Comparison of ENCODE assay signal across 12 mouse cellular contexts in the genomic region with DNA sequence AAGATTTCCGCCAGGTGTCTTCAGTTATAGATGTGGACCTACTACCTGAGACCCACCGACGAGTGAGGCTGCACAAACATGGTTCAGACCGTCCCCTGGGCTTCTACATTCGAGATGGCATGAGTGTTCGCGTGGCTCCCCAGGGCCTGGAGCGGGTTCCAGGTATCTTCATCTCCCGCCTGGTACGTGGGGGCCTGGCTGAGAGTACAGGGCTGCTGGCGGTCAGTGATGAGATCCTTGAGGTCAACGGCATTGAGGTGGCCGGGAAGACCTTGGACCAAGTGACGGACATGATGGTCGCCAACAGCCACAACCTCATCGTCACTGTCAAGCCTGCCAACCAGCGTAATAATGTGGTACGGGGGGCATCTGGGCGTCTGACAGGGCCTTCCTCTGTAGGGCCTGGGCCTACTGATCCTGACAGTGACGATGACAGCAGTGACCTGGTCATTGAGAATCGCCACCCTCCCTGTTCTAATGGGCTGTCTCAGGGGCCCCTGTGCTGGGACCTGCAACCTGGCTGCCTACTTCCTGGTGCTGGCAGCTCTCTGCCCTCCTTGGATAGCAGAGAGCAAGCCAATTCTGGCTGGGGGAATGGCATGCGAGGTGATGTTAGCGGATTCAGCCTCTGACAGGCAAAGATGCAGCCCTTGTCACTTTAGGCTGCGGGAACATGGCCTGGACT. TPM values are rescaled to one million over a fixed set of nuclear protein-coding genes. Genes with fewer than 3 reads are reported as not detected.
A peak's percentile ranks its signal among the peaks of the same experiment; 100 is the strongest.
DNase-seq lines count a peak whose midpoint lies in the region; ATAC-seq and TF ChIP-seq lines count a peak whose summit lies in the region.
"Had no signal": no experiment of that assay in that cellular context is flagged by ENCODE, and none has a peak within 500 bp of the region (broad histone marks: within the 10 kb centered on the region; RNA-seq: fewer than 3 reads in every experiment).

No protein-coding gene starts in this region.

- no peak overlapping the region for H3K4me3 ChIP-seq in kidney, embryonic 14.5 days (ENCODE audit: low read length)
- H3K4me3 ChIP-seq in midbrain, postnatal 0 days (ENCODE audit: low read depth, low read length) = no peak overlapping the region; the same call in 1 of the 2 replicates

- H3K36me3 ChIP-seq in kidney, embryonic 14.5 days (ENCODE audit: control insufficient read depth, insufficient read depth, low read length) = peaks cover 26% of the 10 kb centered on the region
- peaks cover 26% of the 10 kb centered on the region for H3K36me3 ChIP-seq in midbrain, postnatal 0 days (ENCODE audit: insufficient read depth, low read length)

- ATAC-seq in kidney, embryonic 14.5 days (ENCODE audit: low FRiP score, low TSS enrichment) = no peak
- no peak for ATAC-seq in midbrain, postnatal 0 days (ENCODE audit: low FRiP score)
- ATAC-seq in erythroblast, adult 5-6 weeks (replicated peaks; ENCODE audit: low FRiP score, poor library complexity, severe bottlenecking) = no peak

- 91% methylated on average over 24 of the region's 24 CpGs for WGBS in kidney, embryonic 14.5 days
- 94% methylated on average over 24 of the region's 24 CpGs for WGBS in midbrain, postnatal 0 days

- no peak for TF ChIP-seq CTCF in midbrain, postnatal 0 days (IDR thresholded peaks at IDR 0.05)

- peak; percentile 14 for DNase-seq in kidney, postnatal 10 days
- peak; percentile 50 to 57 for DNase-seq in cerebellum, adult 18-20 months
- peak; percentile 38 to 46 for DNase-seq in cerebellum, postnatal 10 days
- DNase-seq in midbrain, postnatal 0 days (ENCODE audit: low spot score) = no peak
- DNase-seq in frontal cortex, postnatal 36 days (ENCODE audit: low spot score in 2 of 2) = no peak
- DNase-seq: lung, adult 2 months; thymus, postnatal 25 days had no signal

- no peak overlapping the region for H3K9ac ChIP-seq in kidney, embryonic 14.5 days (ENCODE audit: low read depth, low read length)
- H3K9ac ChIP-seq in midbrain, postnatal 0 days (replicated peaks; ENCODE audit: low read length, poor library complexity, severe bottlenecking) = 0 out of 2 replicates have a peak overlapping the region, but pooled peaks have one; percentile 65

- H3K4me2 ChIP-seq in kidney, embryonic 14.5 days (replicated peaks; ENCODE audit: low read depth, low read length) = no peak overlapping the region
- H3K4me2 ChIP-seq in midbrain, postnatal 0 days (ENCODE audit: low read depth, low read length, poor library complexity, severe bottlenecking) = no peak overlapping the region

- no peak overlapping the region for H3K27ac ChIP-seq in kidney, embryonic 14.5 days (ENCODE audit: low read depth, low read length)
- H3K27ac ChIP-seq in midbrain, postnatal 0 days (ENCODE audit: low read depth, low read length) = no peak overlapping the region

- peaks cover 15% of the 10 kb centered on the region for H3K4me1 ChIP-seq in kidney, embryonic 14.5 days (ENCODE audit: control insufficient read depth, insufficient read depth, low read length)
- peaks cover 14% of the 10 kb centered on the region for H3K4me1 ChIP-seq in midbrain, postnatal 0 days (ENCODE audit: insufficient read depth, low read length)

- no peaks in the 10 kb centered on the region for H3K9me3 ChIP-seq in kidney, embryonic 14.5 days (ENCODE audit: control insufficient read depth, low read length)
- no peaks in the 10 kb centered on the region for H3K9me3 ChIP-seq in midbrain, postnatal 0 days (ENCODE audit: low read length)
- H3K9me3 ChIP-seq: heart, embryonic 10.5 days; midbrain, embryonic 12.5 days had no signal

- H3K27me3 ChIP-seq in kidney, embryonic 14.5 days (ENCODE audit: control insufficient read depth, insufficient read depth, low read length) = no peaks in the 10 kb centered on the region
- no peaks in the 10 kb centered on the region for H3K27me3 ChIP-seq in midbrain, postnatal 0 days (ENCODE audit: insufficient read depth, low read length)
- H3K27me3 ChIP-seq: midbrain, embryonic 12.5 days had no signal

RNA-seq across cellular contexts. Expression of gene Pard6a, which starts 1.9 kb away (rescaled TPM):
- polyA plus RNA-seq in kidney, embryonic 14.5 days (2014; fragmentation: Nextera tagmentation; extraction: Ambion mirVana) = 15.6 and 16.1 TPM in 2 replicates
- 99.3 and 110 TPM in 2 replicates for total RNA-seq in midbrain, postnatal 0 days (2014; rRNA removed)
- polyA plus RNA-seq in midbrain, postnatal 0 days (2015; fragmentation: Nextera tagmentation; extraction: Ambion mirVana) = 71.4 and 73.4 TPM in 2 replicates
- 2.1 TPM in 1 of 2 replicates, not detected in the other for total RNA-seq in erythroblast, adult 5-6 weeks (2015; ENCODE audit: low replicate concordance)
- 0.56 and 1.5 TPM in 2 replicates for total RNA-seq in erythroblast, adult 5-6 weeks (2017; ENCODE audit: low replicate concordance)

RNA-seq across cellular contexts. Expression of gene Acd, which starts 2.0 kb away (rescaled TPM):
- 50.3 and 62.0 TPM in 2 replicates for polyA plus RNA-seq in kidney, embryonic 14.5 days (2014; fragmentation: Nextera tagmentation; extraction: Ambion mirVana)
- 20.6 and 32.0 TPM in 2 replicates for total RNA-seq in midbrain, postnatal 0 days (2014; rRNA removed)
- polyA plus RNA-seq in midbrain, postnatal 0 days (2015; fragmentation: Nextera tagmentation; extraction: Ambion mirVana) = 84.7 and 93.0 TPM in 2 replicates
- total RNA-seq in erythroblast, adult 5-6 weeks (2015; ENCODE audit: low replicate concordance) = 7.1 and 12.5 TPM in 2 replicates
- 1.7 and 7.8 TPM in 2 replicates for total RNA-seq in erythroblast, adult 5-6 weeks (2017; ENCODE audit: low replicate concordance)

RNA-seq across cellular contexts. Expression of gene 4933405L10Rik, which starts 4.6 kb away (rescaled TPM):
- polyA plus RNA-seq in kidney, embryonic 14.5 days (2014; fragmentation: Nextera tagmentation; extraction: Ambion mirVana) = 0.16 TPM in 1 of 2 replicates, not detected in the other
- not detected in 2 replicates for total RNA-seq in midbrain, postnatal 0 days (2014; rRNA removed)
- polyA plus RNA-seq in midbrain, postnatal 0 days (2015; fragmentation: Nextera tagmentation; extraction: Ambion mirVana) = 0.44 and 0.50 TPM in 2 replicates
- total RNA-seq in erythroblast, adult 5-6 weeks (2015; ENCODE audit: low replicate concordance) = not detected in 2 replicates
- not detected in 2 replicates for total RNA-seq in erythroblast, adult 5-6 weeks (2017; ENCODE audit: low replicate concordance)
- polyA plus RNA-seq: heart, embryonic 10.5 days; large intestine, adult 2 months; lung, adult 2 months had no signal

RNA-seq across cellular contexts. Expression of gene Enkd1, which starts 5.1 kb away (rescaled TPM):
- 33.0 and 36.2 TPM in 2 replicates for polyA plus RNA-seq in kidney, embryonic 14.5 days (2014; fragmentation: Nextera tagmentation; extraction: Ambion mirVana)
- total RNA-seq in midbrain, postnatal 0 days (2014; rRNA removed) = 9.8 and 11.2 TPM in 2 replicates
- 15.4 and 15.6 TPM in 2 replicates for polyA plus RNA-seq in midbrain, postnatal 0 days (2015; fragmentation: Nextera tagmentation; extraction: Ambion mirVana)
- total RNA-seq in erythroblast, adult 5-6 weeks (2015; ENCODE audit: low replicate concordance) = 2.1 and 2.5 TPM in 2 replicates
- total RNA-seq in erythroblast, adult 5-6 weeks (2017; ENCODE audit: low replicate concordance) = 2.7 and 7.0 TPM in 2 replicates

RNA-seq across cellular contexts. Expression of gene Carmil2, which starts 16.8 kb away (rescaled TPM):
- 0.33 and 0.65 TPM in 2 replicates for polyA plus RNA-seq in kidney, embryonic 14.5 days (2014; fragmentation: Nextera tagmentation; extraction: Ambion mirVana)
- total RNA-seq in midbrain, postnatal 0 days (2014; rRNA removed) = 5.4 and 5.6 TPM in 2 replicates
- polyA plus RNA-seq in midbrain, postnatal 0 days (2015; fragmentation: Nextera tagmentation; extraction: Ambion mirVana) = 35.1 and 36.0 TPM in 2 replicates
- 3.1 TPM in 2 replicates for total RNA-seq in erythroblast, adult 5-6 weeks (2015; ENCODE audit: low replicate concordance)
- 2.5 and 3.5 TPM in 2 replicates for total RNA-seq in erythroblast, adult 5-6 weeks (2017; ENCODE audit: low replicate concordance)

Comparison
In these comparisons a context has a peak if more than half of its experiments do, and no peak if none do; other contexts are left out.
1. DNase-seq: peak in kidney, postnatal 10 days (single experiment), cerebellum, adult 18-20 months (2 of 2) and cerebellum, postnatal 10 days (2 of 2); none in midbrain, postnatal 0 days (single experiment) and frontal cortex, postnatal 36 days (0 of 2).
2. RNA of gene Pard6a, which starts 1.9 kb away (total RNA-seq): 99.3 to 110 TPM in midbrain, postnatal 0 days; 0.56 to 2.1 TPM in erythroblast, adult 5-6 weeks; every median in the first group is over 10 times any median in the second.